Mouse (Mus musculus) limb, embryonic 11.5 days (tissue): Measurements from ENCODE around the gene Polr3e. TPM values are rescaled to one million over a fixed set of nuclear protein-coding genes. Genes with fewer than 3 reads are reported as not detected.
A peak's percentile ranks its signal among the peaks of the same experiment; 100 is the strongest.

ENCODE experiments used
- ATAC-seq: fragments of 200-750 bp; cut with Nextera tagmentation; 2 replicates; pipeline ENCODE4 v1.8.0; 2017; ENCODE audit warnings: low read depth; ENCODE audit not compliant: insufficient number of reproducible peaks, low FRiP score, low TSS enrichment
- DNase-seq: peaks from one replicate; pipeline ENCODE4 v3.0.0-alpha.2; 2015; ENCODE audit warnings: low spot score
- H3K27ac ChIP-seq: fragments of 300-500 bp; sonication (generic); replicated peaks from 2 replicates; pipeline ENCODE4 v1.5.1; 2014; ENCODE audit warnings: low read depth, mild to moderate bottlenecking, low read length
- H3K27me3 ChIP-seq: fragments of 300-500 bp; sonication (generic); 2 replicates; pipeline ENCODE4 v1.6.1; 2014; ENCODE audit warnings: mild to moderate bottlenecking, low read length, mixed read lengths; ENCODE audit not compliant: control insufficient read depth, insufficient read depth
- H3K36me3 ChIP-seq: fragments of 300-500 bp; sonication (generic); 2 replicates; pipeline ENCODE4 v1.6.1; 2014; ENCODE audit warnings: mild to moderate bottlenecking, low read length, moderate library complexity, mixed read lengths; ENCODE audit not compliant: control insufficient read depth, insufficient read depth
- H3K4me1 ChIP-seq: fragments of 300-500 bp; sonication (generic); 2 replicates; pipeline ENCODE4 v1.6.1; 2014; ENCODE audit warnings: low read length, mixed read lengths; ENCODE audit not compliant: control insufficient read depth, insufficient read depth
- H3K4me2 ChIP-seq: fragments of 300-500 bp; sonication (generic); 2 replicates; pipeline ENCODE4 v1.6.1; 2014; ENCODE audit warnings: low read depth, mild to moderate bottlenecking, moderate library complexity; ENCODE audit not compliant: severe bottlenecking
- H3K4me3 ChIP-seq: fragments of 300-500 bp; sonication (generic); 2 replicates; pipeline ENCODE4 v1.5.1; 2014; ENCODE audit warnings: low read depth, low read length
- H3K9ac ChIP-seq: fragments of 300-500 bp; sonication (generic); 2 replicates; pipeline ENCODE4 v1.6.1; 2014; ENCODE audit warnings: mild to moderate bottlenecking, low read length
- H3K9me3 ChIP-seq: fragments of 300-500 bp; sonication (generic); 2 replicates; pipeline ENCODE4 v1.6.1; 2016; ENCODE audit warnings: low read length; ENCODE audit not compliant: control insufficient read depth
- WGBS: fragments of 180-500 bp; shearing (Covaris S2); extraction: QIAGEN DNeasy Blood & Tissue Kit; methylation state at CpG from one replicate; pipeline ENCODE4 v1.1.7; 2014; 5-methylcytosine and 5-hydroxymethylcytosine counted together
- polyA plus RNA-seq: library from polyadenylated mRNA; unstranded; fragments of >200 nt; fragmentation: Nextera tagmentation; extraction: Ambion mirVana; gene quantifications from 2 replicates; pipeline ENCODE4 v1.2.1, GENCODE M21; 2014

The Polr3e gene
- polyA plus RNA-seq, 1 experiment from 2014 or later: 29.3 TPM

GRCm38 (mm10) chr7:120917279-120917591 is 309 bp upstream of the Polr3e start:
- Histone ChIP-seq H3K4me1 (no peaks in the 10 kb centered on the region), H3K9ac (no peak overlapping the region), H3K9me3 (no peaks in the 10 kb centered on the region), H3K36me3 (no peaks in the 10 kb centered on the region), H3K4me2 (no peak overlapping the region; the same call in 1 of the 2 replicates), H3K27ac (no peak overlapping the region), H3K4me3 (peak overlapping the region; percentile 91), H3K27me3 (no peaks in the 10 kb centered on the region)
- WGBS: 11% methylated on average over 12 of the region's 12 CpGs
- DNase-seq: no peak
- ATAC-seq: peak; percentile 88

GRCm38 (mm10) chr7:120918526-120918962 is 1.0 kb downstream of the Polr3e start:
- Histone ChIP-seq H3K9me3 (no peaks in the 10 kb centered on the region), H3K27me3 (no peaks in the 10 kb centered on the region), H3K27ac (no peak overlapping the region), H3K9ac (peak overlapping the region; percentile 93), H3K4me2 (peak overlapping the region; percentile 71), H3K4me1 (no peaks in the 10 kb centered on the region), H3K4me3 (peak overlapping the region; percentile 91), H3K36me3 (no peaks in the 10 kb centered on the region; the same call in 1 of the 2 replicates)
- 9% methylated on average over 10 of the region's 10 CpGs for WGBS
- peak; percentile 77 for DNase-seq
- ATAC-seq: peak; percentile 79

GRCm38 (mm10) chr7:120933110-120933509 is 15.6 kb downstream of the Polr3e start:
- Histone ChIP-seq H3K9me3 (no peaks in the 10 kb centered on the region), H3K4me1 (no peaks in the 10 kb centered on the region), H3K36me3 (peaks cover 23% of the 10 kb centered on the region), H3K4me2 (no peak overlapping the region), H3K27ac (no peak overlapping the region), H3K9ac (no peak overlapping the region), H3K4me3 (no peak overlapping the region), H3K27me3 (no peaks in the 10 kb centered on the region)
- DNase-seq (no peak), ATAC-seq (no peak)
- 94% methylated on average over 7 of the region's 7 CpGs for WGBS

- Histone ChIP-seq H3K4me2 (no peak overlapping the region), H3K4me1 (no peaks in the 10 kb centered on the region), H3K27me3 (no peaks in the 10 kb centered on the region), H3K36me3 (peaks cover 23% of the 10 kb centered on the region), H3K27ac (no peak overlapping the region), H3K9ac (no peak overlapping the region), H3K9me3 (no peaks in the 10 kb centered on the region), H3K4me3 (no peak overlapping the region)
- ATAC-seq (no peak), DNase-seq (no peak)
- 89% methylated on average over 5 of the region's 5 CpGs for WGBS
Measured at GRCm38 (mm10) chr7:120933680-120934195, 16.2 kb downstream of the Polr3e start.

GRCm38 (mm10) chr7:120934716-120935115 is 17.2 kb downstream of the Polr3e start:
- 0 out of 2 replicates have a peak, but pooled peaks have one; percentile 56 for ATAC-seq
- Histone ChIP-seq H3K9ac (no peak overlapping the region), H3K4me1 (no peaks in the 10 kb centered on the region), H3K4me3 (no peak overlapping the region), H3K9me3 (no peaks in the 10 kb centered on the region), H3K27ac (no peak overlapping the region), H3K27me3 (no peaks in the 10 kb centered on the region), H3K4me2 (no peak overlapping the region), H3K36me3 (peaks cover 22% of the 10 kb centered on the region)
- 47% methylated on average over 5 of the region's 5 CpGs for WGBS
- DNase-seq: peak; percentile 66

GRCm38 (mm10) chr7:120936522-120936921 is 19.0 kb downstream of the Polr3e start:
- Histone ChIP-seq H3K36me3 (peaks cover 31% of the 10 kb centered on the region), H3K27me3 (no peaks in the 10 kb centered on the region), H3K9ac (no peak overlapping the region), H3K27ac (no peak overlapping the region), H3K4me3 (no peak overlapping the region), H3K4me2 (no peak overlapping the region), H3K9me3 (no peaks in the 10 kb centered on the region), H3K4me1 (no peaks in the 10 kb centered on the region)
- no peak for ATAC-seq
- WGBS: 90% methylated on average over 4 of the region's 4 CpGs
- DNase-seq: no peak

GRCm38 (mm10) chr7:120938206-120938605 is 20.7 kb downstream of the Polr3e start:
- WGBS: 95% methylated on average over 9 of the region's 9 CpGs
- Histone ChIP-seq H3K4me3 (no peak overlapping the region), H3K27me3 (no peaks in the 10 kb centered on the region), H3K4me1 (no peaks in the 10 kb centered on the region), H3K9ac (no peak overlapping the region), H3K36me3 (peaks cover 33% of the 10 kb centered on the region), H3K27ac (no peak overlapping the region), H3K4me2 (no peak overlapping the region), H3K9me3 (no peaks in the 10 kb centered on the region)
- ATAC-seq: no peak
- no peak for DNase-seq

GRCm38 (mm10) chr7:120940343-120940742 is 22.8 kb downstream of the Polr3e start:
- no peak for DNase-seq
- Histone ChIP-seq H3K4me2 (no peak overlapping the region), H3K27ac (no peak overlapping the region), H3K4me1 (no peaks in the 10 kb centered on the region), H3K9ac (no peak overlapping the region), H3K4me3 (no peak overlapping the region), H3K36me3 (peaks cover 32% of the 10 kb centered on the region), H3K9me3 (no peaks in the 10 kb centered on the region), H3K27me3 (no peaks in the 10 kb centered on the region)
- no peak for ATAC-seq
- WGBS: 95% methylated on average over 12 of the region's 12 CpGs

- H3K4me3 ChIP-seq: no peak overlapping the region
- no peaks in the 10 kb centered on the region for H3K4me1 ChIP-seq
- no peak overlapping the region for H3K27ac ChIP-seq
- H3K4me2 ChIP-seq: no peak overlapping the region
- DNase-seq (no peak), ATAC-seq (no peak)
- WGBS: 96% methylated on average over 6 of the region's 6 CpGs
- H3K27me3 ChIP-seq: no peaks in the 10 kb centered on the region
- H3K9ac ChIP-seq: no peak overlapping the region
- H3K9me3 ChIP-seq: no peaks in the 10 kb centered on the region
- H3K36me3 ChIP-seq: peaks cover 31% of the 10 kb centered on the region
Measured at GRCm38 (mm10) chr7:120941214-120941613, 23.7 kb downstream of the Polr3e start.
